Mouse (Mus musculus): ENCODE data around the gene Zbtb5.

The Zbtb5 gene

DNA sequence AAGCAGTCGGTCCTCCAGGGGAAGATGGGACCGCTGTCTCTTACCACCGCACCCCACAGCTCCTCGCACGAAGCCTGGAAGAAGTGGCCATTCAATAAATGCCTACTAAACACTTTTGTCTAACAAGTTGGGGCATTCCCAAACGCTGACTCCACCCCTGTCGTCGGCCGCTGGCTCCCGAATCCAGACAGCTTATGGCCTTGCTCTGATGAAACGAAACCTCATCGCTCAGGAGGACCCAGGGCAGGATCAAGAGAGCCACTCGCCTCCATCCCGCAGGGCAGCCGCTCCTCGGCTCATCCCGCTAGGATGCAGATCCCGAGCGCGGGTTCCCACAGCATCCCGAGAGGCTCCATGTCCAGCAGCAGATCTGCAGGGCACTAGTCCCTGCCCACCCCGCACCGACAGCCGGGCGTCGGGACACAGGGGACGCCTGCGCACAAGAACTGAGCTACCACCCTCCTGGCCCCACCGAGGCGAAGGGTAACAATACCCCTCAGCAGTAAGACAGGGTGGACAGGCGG lies 569 bp downstream of the Zbtb5 start:
- peak; percentile 83 to 95 for DNase-seq (ENCODE audit: inconsistent age in 2 of 2, low spot score in 1 of 2)

- peak in 1 of 2 experiments; percentile 74 for DNase-seq (ENCODE audit: inconsistent age in 2 of 2, low spot score in 1 of 2)
Observed at GRCm38 (mm10) chr4:45010806-45011415, 1.3 kb downstream of the Zbtb5 start.

GRCm38 (mm10) chr4:45005452-45005851 lies 6.8 kb downstream of the Zbtb5 start:
- peak in 1 of 2 experiments; percentile 62 for DNase-seq (ENCODE audit: inconsistent age in 2 of 2, low spot score in 1 of 2)

DNA sequence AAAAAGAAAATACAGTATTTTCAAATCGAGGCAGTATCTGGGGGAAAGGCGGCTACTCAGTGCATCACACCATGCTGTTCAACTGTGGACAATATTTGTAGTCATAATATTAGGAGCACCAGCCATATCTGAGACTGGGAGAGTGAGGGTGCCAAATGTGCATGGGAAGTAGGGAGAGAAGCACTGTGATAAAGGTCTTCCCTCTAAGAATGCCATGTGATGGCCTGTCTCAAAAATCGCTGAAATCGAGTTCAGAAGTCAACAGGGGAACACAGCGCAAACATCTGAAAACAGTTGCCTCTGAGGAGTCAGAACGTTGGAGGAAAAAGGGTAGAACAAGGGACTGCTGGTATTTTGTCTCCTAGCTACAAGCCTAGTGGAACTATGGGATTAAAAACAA lies 12.2 kb downstream of the Zbtb5 start:
- DNase-seq (ENCODE audit: inconsistent age in 2 of 2, low spot score in 1 of 2): no peak

DNA sequence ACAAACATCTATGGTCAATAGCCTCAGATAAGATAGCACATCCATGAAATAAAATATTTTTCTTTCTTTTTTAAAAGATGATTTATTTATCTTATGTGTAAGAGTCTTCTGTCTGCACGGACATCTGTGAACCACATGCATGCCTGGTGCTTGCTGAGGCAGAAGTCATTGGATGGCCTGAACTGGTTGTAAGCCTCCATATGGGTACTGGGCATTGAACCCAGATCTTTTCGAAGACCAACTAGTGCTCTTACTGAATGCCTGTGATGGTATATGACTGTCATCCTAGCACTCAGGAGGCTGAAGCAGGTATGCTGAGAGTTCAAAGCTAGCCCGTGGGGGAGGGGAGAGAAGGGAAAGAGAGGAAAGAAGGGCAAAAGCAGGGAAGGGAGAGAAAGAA lies 14.1 kb downstream of the Zbtb5 start:
- no peak for DNase-seq (ENCODE audit: inconsistent age in 2 of 2, low spot score in 1 of 2)

- DNase-seq (ENCODE audit: inconsistent age in 2 of 2, low spot score in 1 of 2): peak in 1 of 2 experiments; percentile 14
Observed at GRCm38 (mm10) chr4:44994776-44995175, 17.4 kb downstream of the Zbtb5 start.

GRCm38 (mm10) chr4:44993847-44994246 lies 18.4 kb downstream of the Zbtb5 start:
- DNase-seq (ENCODE audit: inconsistent age in 2 of 2, low spot score in 1 of 2): peak in 1 of 2 experiments; percentile 4

GRCm38 (mm10) chr4:44993179-44993578 lies 19.0 kb downstream of the Zbtb5 start:
- DNase-seq (ENCODE audit: inconsistent age in 2 of 2, low spot score in 1 of 2): peak; percentile 11 to 46

- DNase-seq (ENCODE audit: inconsistent age in 2 of 2, low spot score in 1 of 2): peak; percentile 52 to 79
Observed at GRCm38 (mm10) chr4:44992330-44992729, 19.9 kb downstream of the Zbtb5 start.

- DNase-seq (ENCODE audit: inconsistent age in 2 of 2, low spot score in 1 of 2): peak in 1 of 2 experiments; percentile 22
Observed at GRCm38 (mm10) chr4:44990560-44990959, 21.7 kb downstream of the Zbtb5 start.

DNA sequence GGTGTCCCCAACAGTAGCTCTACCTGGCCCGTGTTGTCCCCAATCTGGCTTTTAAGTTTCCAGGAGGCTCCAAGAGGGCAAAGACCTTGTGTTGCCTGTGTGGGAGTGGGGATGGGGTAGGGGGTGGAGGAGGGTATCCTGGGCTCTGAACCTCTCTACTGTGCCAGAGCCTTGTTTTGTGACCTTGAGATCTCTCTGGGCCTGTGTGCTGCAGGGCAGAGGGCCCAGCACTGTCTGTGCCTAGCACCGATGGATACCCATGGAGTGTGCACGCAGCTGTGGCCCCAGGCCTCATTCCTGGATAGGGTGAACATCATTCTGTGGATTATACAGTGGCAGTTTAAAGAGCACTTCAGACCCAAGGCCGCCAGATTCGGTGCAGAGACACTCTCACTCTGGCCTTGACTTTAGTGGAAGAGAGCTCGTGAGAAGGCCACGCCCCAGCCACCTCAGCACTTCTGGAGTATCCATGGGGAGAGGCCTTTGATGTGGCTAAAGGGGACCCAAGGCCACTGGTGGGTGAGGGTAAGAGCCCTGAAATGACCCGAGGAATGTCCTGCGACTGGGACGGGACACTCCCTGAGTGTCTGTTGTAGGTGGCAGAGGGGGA lies 29.0 kb downstream of the Zbtb5 start:
- peak; percentile 87 to 92 for DNase-seq (ENCODE audit: inconsistent age in 2 of 2, low spot score in 1 of 2)

DNA sequence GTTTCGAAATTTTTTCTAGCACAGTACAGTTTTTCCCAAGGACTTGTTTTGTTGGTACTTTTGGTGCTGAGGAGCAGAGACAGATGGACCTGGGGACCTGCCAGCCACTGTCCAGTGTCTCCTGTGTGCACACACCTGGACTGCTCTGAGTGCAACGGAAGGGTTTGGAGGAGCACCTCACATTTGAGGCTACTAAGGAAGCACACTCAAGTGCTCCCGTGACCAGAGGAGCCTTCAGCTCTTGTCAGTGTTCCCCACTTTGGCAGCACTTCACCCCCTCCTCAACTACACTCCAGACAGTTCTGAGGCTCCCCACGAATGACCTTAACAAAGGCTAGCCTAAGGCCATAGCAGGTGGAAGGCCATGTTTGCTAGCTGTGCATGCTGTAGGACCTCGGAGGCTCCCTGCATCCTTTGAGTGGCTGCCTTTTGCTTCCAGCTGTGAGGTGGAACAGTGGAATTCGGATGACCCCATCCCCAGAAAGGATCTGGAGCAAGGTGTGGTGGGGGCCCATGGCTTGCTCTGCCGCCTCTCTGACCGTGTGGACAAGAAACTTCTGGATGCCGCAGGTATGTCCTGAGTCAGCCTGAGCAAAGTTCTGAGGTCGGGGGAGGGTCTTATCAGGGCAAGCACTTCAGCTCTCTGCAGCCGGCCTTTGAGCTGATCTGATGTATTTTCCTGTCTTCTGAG lies 29.6 kb downstream of the Zbtb5 start:
- peak in 1 of 2 experiments; percentile 79 for DNase-seq (ENCODE audit: inconsistent age in 2 of 2, low spot score in 1 of 2)

DNA sequence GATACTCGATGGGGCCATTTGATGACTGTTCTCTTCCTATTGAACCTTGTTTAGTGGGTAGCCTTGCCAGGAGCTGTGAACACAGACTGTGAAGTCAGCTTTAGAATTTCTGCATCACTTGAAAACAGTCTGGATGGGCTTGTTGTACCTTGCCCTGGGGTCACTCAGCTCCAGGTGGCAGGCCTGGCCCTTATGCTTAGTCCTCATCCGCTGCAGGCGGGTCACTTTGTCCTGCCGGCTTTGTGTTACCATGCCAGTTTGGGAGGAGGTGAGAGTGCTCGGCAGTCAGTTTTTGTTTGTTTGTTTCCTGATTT lies 30.3 kb downstream of the Zbtb5 start:
- DNase-seq (ENCODE audit: inconsistent age in 2 of 2, low spot score in 1 of 2): no peak

DNA sequence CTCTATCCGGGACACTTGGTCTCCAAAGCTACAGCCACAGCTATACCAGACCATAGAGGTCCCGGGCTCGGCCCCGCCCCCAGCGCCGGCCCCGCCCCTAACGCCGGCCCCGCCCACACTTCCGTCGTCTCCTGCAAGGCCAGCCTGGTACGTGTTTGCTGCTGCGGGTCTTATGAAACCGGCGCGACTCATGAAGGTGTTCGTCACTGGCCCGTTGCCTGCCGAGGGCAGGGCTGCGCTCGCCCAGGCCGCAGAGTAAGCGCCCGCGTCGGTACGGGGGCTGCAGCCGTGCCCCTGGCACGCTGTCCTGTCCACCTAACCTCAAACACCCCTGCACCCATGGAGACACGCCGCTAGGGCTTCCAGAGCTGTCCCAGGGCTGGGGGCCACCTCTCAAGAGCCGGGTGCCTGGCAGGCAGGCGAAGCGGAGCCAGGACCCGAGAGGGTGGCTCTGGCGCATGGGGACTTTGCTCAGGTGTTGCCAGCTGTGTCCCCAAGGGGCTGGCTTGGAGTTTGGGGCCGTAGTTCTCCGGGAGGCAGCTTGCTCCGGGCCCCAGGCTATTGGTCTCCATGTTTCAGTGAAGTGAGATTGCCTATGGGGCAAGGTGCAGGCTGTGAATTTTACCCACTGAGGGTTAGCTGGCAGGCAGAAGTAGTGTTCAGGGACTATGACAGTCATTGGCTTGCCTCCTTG lies 30.8 kb downstream of the Zbtb5 start, which contains the start of gene Grhpr:
Gene Grhpr, plus strand, starts transcription at position 116 of the 694 bp plus-strand sequence.
- DNase-seq (ENCODE audit: inconsistent age in 2 of 2, low spot score in 1 of 2): peak; percentile 91 to 98

GRCm38 (mm10) chr4:44979794-44980338 lies 32.3 kb downstream of the Zbtb5 start:
- peak; percentile 90 to 93 for DNase-seq (ENCODE audit: inconsistent age in 2 of 2, low spot score in 1 of 2)

DNA sequence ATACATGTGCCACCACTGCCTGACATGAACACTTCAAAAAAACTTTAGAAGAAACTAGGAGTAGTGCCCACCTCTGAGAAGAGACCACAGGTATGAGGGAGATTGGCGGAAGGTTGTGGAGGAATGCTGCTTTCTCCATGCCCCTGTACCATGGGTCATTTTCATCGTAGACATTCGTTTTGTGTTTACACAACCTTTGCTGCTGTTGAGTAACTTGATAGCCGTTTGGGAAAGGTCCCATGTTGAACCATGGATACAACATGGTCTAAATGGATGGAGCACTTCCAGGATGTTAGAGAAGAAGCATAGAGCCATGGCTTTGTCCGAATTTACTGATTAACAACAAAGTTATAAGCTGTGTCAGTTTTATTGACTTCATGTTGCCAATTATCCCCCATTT lies 34.0 kb downstream of the Zbtb5 start:
- peak in 1 of 2 experiments; percentile 40 for DNase-seq (ENCODE audit: inconsistent age in 2 of 2, low spot score in 1 of 2)

DNA sequence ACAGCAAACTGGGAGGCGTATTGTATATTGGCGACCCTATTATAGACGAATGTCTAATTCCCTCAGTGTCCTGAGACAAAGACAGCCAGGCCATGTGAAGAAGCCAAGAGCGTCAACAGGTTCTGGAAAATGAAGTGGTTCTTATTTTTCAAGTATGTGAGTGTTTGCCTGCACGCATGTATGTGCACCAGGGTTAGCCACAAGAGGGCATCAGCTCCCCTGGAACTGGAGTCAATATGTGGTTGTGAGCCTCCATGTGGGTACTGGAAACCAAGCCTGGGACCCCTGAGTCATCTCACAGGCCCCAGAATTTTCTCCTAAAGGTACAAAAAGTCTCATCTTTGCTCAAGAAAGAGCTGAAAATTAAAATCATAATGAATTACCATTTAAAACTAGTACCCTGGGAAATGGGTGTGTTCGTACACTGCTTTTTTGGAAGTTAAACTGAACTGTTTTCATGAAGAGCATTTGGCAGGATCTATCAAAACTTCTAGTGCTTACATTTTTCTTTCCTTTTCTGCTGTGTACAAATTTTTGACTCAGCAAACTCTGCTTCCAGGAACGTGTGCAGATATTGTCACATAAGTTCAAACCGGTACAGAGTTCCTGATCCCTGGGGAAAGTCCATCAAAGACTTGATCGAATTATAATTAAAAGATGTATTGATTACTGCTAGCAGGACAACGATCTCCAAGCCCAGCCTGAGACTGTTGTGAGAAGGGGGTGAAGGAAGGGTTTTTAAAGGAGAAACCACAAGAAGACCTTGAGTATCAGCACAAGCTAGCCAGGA lies 35.1 kb downstream of the Zbtb5 start:
- DNase-seq (ENCODE audit: inconsistent age in 2 of 2, low spot score in 1 of 2): peak in 1 of 2 experiments; percentile 28

DNA sequence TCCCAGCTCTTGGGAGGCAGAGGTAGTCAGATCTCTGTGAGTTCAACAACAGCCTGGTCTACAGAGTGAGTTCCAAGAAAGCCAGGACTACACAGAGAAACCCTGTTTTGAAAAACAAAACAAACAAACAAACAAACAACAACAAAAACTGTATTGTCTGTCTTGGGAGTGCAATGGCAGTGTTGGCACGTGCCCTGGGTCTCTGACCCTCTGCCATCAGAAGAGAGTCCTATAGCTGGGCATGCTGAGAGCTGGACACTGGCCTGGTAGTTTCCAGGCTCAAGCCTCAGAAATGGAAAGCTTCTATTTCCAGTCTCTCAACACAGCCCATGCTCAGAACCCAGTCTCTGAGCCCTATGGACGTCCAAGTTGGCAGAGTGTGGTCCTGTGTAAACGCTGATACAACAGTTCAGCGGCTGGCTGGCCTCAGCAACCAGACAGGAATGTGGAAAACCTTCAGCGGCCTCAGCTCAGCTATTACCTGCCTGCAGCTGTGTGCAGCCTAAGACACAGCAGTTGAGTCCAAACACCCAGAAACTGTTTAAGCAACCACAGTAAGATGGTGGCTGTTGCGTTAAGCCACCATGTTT lies 36.1 kb downstream of the Zbtb5 start:
- no peak for DNase-seq (ENCODE audit: inconsistent age in 2 of 2, low spot score in 1 of 2)

GRCm38 (mm10) chr4:44974331-44974730 lies 37.9 kb downstream of the Zbtb5 start:
- peak in 1 of 2 experiments; percentile 49 for DNase-seq (ENCODE audit: inconsistent age in 2 of 2, low spot score in 1 of 2)

GRCm38 (mm10) chr4:44973871-44974270 lies 38.3 kb downstream of the Zbtb5 start:
- no peak for DNase-seq (ENCODE audit: inconsistent age in 2 of 2, low spot score in 1 of 2)
